In the genomic region with DNA sequence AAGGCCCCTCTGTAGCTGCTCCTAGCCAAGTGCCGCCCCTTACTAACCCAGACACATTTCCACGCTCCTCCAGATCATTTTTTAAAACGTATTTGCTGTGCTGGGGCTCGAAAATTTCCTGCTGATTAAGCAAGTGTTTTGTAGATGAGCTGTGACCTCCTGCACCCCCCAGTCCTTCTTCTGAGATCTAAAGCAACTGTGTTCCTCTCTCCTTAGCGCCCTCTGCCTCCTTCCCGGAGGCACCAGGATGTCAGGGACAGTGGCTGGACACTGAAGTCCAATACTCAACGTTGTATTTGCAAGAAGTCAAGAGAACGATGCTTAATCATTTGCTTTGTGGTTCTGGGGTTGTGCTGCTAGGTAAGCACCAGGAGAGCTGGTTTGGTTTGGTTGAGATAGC, we compare ENCODE assay signal across 9 mouse cellular contexts. TPM values are rescaled to one million over a fixed set of nuclear protein-coding genes. Genes with fewer than 3 reads are reported as not detected.
DNase-seq lines count a peak whose midpoint lies in the region; ATAC-seq lines count a peak whose summit lies in the region.
"Had no signal": no experiment of that assay in that cellular context is flagged by ENCODE, and none has a peak within 500 bp of the region (broad histone marks: within the 10 kb centered on the region; RNA-seq: fewer than 3 reads in every experiment).

No protein-coding gene starts in this region.

- H3K4me1 ChIP-seq in hindbrain, embryonic 10.5 days (replicated peaks) = peaks cover 26% of the 10 kb centered on the region
- H3K4me1 ChIP-seq in limb, embryonic 10.5 days = peaks cover 16% of the 10 kb centered on the region
- H3K4me1 ChIP-seq in neural tube, embryonic 14.5 days (ENCODE audit: control insufficient read depth, insufficient read depth, low read length) = no peaks in the 10 kb centered on the region; the same call in 1 of the 2 replicates

- ATAC-seq in neural tube, embryonic 14.5 days (ENCODE audit: low read depth) = no peak
- no peak for ATAC-seq in granulocyte monocyte progenitor cell, adult 5-6 weeks (replicated peaks; ENCODE audit: poor library complexity, severe bottlenecking)

- H3K4me3 ChIP-seq in hindbrain, embryonic 10.5 days = peak overlapping the region; percentile 46
- H3K4me3 ChIP-seq in limb, embryonic 10.5 days = peak overlapping the region; percentile 50
- H3K4me3 ChIP-seq in neural tube, embryonic 14.5 days (ENCODE audit: low read depth, low read length) = no peak overlapping the region
- H3K4me3 ChIP-seq: left cerebral cortex, adult 2 months had no signal

- H3K9me3 ChIP-seq in hindbrain, embryonic 10.5 days = no peaks in the 10 kb centered on the region
- no peaks in the 10 kb centered on the region for H3K9me3 ChIP-seq in limb, embryonic 10.5 days (replicated peaks)
- H3K9me3 ChIP-seq in neural tube, embryonic 14.5 days (ENCODE audit: control insufficient read depth, low read length) = no peaks in the 10 kb centered on the region

- no peak overlapping the region for H3K27ac ChIP-seq in hindbrain, embryonic 10.5 days
- no peak overlapping the region for H3K27ac ChIP-seq in limb, embryonic 10.5 days
- H3K27ac ChIP-seq in neural tube, embryonic 14.5 days (ENCODE audit: low read depth, low read length) = no peak overlapping the region
- H3K27ac ChIP-seq: left cerebral cortex, adult 2 months had no signal

- 14% methylated on average over 8 of the region's 8 CpGs for WGBS in hindbrain, embryonic 10.5 days
- WGBS in limb, embryonic 10.5 days = 14% methylated on average over 8 of the region's 8 CpGs
- 21% methylated on average over 8 of the region's 8 CpGs for WGBS in neural tube, embryonic 14.5 days

- peak; percentile 45 for DNase-seq in kidney, adult 9 months
- no peak for DNase-seq in kidney, adult 11 months
- DNase-seq in hindbrain, embryonic 10.5 days (ENCODE audit: low spot score) = no peak
- no peak for DNase-seq in limb, embryonic 10.5 days (ENCODE audit: low spot score)
- DNase-seq in cerebellum, postnatal 25 days = no peak
- no peak for DNase-seq in left cerebral cortex, adult 18-20 months (ENCODE audit: low spot score in 2 of 2)

- no peak overlapping the region; the same call in 1 of the 2 replicates for H3K9ac ChIP-seq in neural tube, embryonic 14.5 days (replicated peaks; ENCODE audit: low read depth, low read length)

- peaks cover 4% of the 10 kb centered on the region; the same call in 1 of the 2 replicates for H3K36me3 ChIP-seq in hindbrain, embryonic 10.5 days
- no peaks in the 10 kb centered on the region for H3K36me3 ChIP-seq in limb, embryonic 10.5 days
- H3K36me3 ChIP-seq in neural tube, embryonic 14.5 days (ENCODE audit: control insufficient read depth, insufficient read depth, low read length) = peaks cover 22% of the 10 kb centered on the region

- peaks cover 67% of the 10 kb centered on the region for H3K27me3 ChIP-seq in hindbrain, embryonic 10.5 days (ENCODE audit: insufficient read depth, poor library complexity, severe bottlenecking)
- H3K27me3 ChIP-seq in limb, embryonic 10.5 days (ENCODE audit: low read depth, poor library complexity, severe bottlenecking) = peaks cover 97% of the 10 kb centered on the region
- peaks cover 4% of the 10 kb centered on the region; the same call in 1 of the 2 replicates for H3K27me3 ChIP-seq in neural tube, embryonic 14.5 days (ENCODE audit: control insufficient read depth, insufficient read depth, low read length)

- 0 out of 2 replicates have a peak overlapping the region, but pooled peaks have one; percentile 16 for H3K4me2 ChIP-seq in neural tube, embryonic 14.5 days (ENCODE audit: low read depth, low read length)

RNA-seq across cellular contexts. Expression of a gene that starts 23.1 kb away (rescaled TPM):
- not detected in 2 replicates for polyA plus RNA-seq in hindbrain, embryonic 10.5 days (2016; fragmentation: Nextera tagmentation; extraction: Ambion mirVana)
- polyA plus RNA-seq in limb, embryonic 10.5 days (2016; fragmentation: Nextera tagmentation; extraction: Ambion mirVana) = not detected in 2 replicates
- not detected in 2 replicates for polyA plus RNA-seq in neural tube, embryonic 14.5 days (2014; fragmentation: Nextera tagmentation; extraction: Ambion mirVana)
- total RNA-seq in granulocyte monocyte progenitor cell, adult 5-6 weeks (2014; fragmentation: Nextera tagmentation) = not detected in 2 replicates
- total RNA-seq in granulocyte monocyte progenitor cell, adult 5-6 weeks (2017) = not detected in 2 replicates
- under 1 TPM; 0.30 TPM for total RNA-seq in left cerebral cortex, adult 18-20 months (2021)

RNA-seq across cellular contexts. Expression of a gene that starts 26.1 kb away (rescaled TPM):
- polyA plus RNA-seq in hindbrain, embryonic 10.5 days (2016; fragmentation: Nextera tagmentation; extraction: Ambion mirVana) = 1.4 and 2.1 TPM in 2 replicates
- 0.09 and 0.34 TPM in 2 replicates for polyA plus RNA-seq in limb, embryonic 10.5 days (2016; fragmentation: Nextera tagmentation; extraction: Ambion mirVana)
- polyA plus RNA-seq in neural tube, embryonic 14.5 days (2014; fragmentation: Nextera tagmentation; extraction: Ambion mirVana) = 6.3 and 7.0 TPM in 2 replicates
- total RNA-seq in granulocyte monocyte progenitor cell, adult 5-6 weeks (2014; fragmentation: Nextera tagmentation) = 0.09 TPM in 1 of 2 replicates, not detected in the other
- total RNA-seq in granulocyte monocyte progenitor cell, adult 5-6 weeks (2017) = not detected in 2 replicates
- 100 to 1,000 TPM; 130 to 135 TPM for total RNA-seq in left cerebral cortex, adult 18-20 months (2021)

RNA-seq across cellular contexts. Expression of a gene that starts 32.6 kb away (rescaled TPM):
- polyA plus RNA-seq in hindbrain, embryonic 10.5 days (2016; fragmentation: Nextera tagmentation; extraction: Ambion mirVana) = 0.50 and 0.64 TPM in 2 replicates
- 0.21 and 0.44 TPM in 2 replicates for polyA plus RNA-seq in limb, embryonic 10.5 days (2016; fragmentation: Nextera tagmentation; extraction: Ambion mirVana)
- polyA plus RNA-seq in neural tube, embryonic 14.5 days (2014; fragmentation: Nextera tagmentation; extraction: Ambion mirVana) = 2.2 and 2.4 TPM in 2 replicates
- not detected in 2 replicates for total RNA-seq in granulocyte monocyte progenitor cell, adult 5-6 weeks (2014; fragmentation: Nextera tagmentation)
- not detected in 2 replicates for total RNA-seq in granulocyte monocyte progenitor cell, adult 5-6 weeks (2017)
- 1 to 10 TPM; 3.7 to 4.3 TPM for total RNA-seq in left cerebral cortex, adult 18-20 months (2021)

RNA-seq across cellular contexts. Expression of a gene that starts 35.2 kb away (rescaled TPM):
- polyA plus RNA-seq in hindbrain, embryonic 10.5 days (2016; fragmentation: Nextera tagmentation; extraction: Ambion mirVana) = 75.2 and 91.2 TPM in 2 replicates
- 70.1 and 78.6 TPM in 2 replicates for polyA plus RNA-seq in limb, embryonic 10.5 days (2016; fragmentation: Nextera tagmentation; extraction: Ambion mirVana)
- 11.8 and 12.5 TPM in 2 replicates for polyA plus RNA-seq in neural tube, embryonic 14.5 days (2014; fragmentation: Nextera tagmentation; extraction: Ambion mirVana)
- 33.1 and 50.1 TPM in 2 replicates for total RNA-seq in granulocyte monocyte progenitor cell, adult 5-6 weeks (2014; fragmentation: Nextera tagmentation)
- 18.8 and 25.8 TPM in 2 replicates for total RNA-seq in granulocyte monocyte progenitor cell, adult 5-6 weeks (2017)
- total RNA-seq in left cerebral cortex, adult 18-20 months (2021) = 1 to 10 TPM; 2.8 TPM
